Mouse (Mus musculus): ENCODE data around the gene Syne3. TPM values are rescaled to one million over a fixed set of nuclear protein-coding genes. Genes with fewer than 3 reads are reported as not detected.

Syne3 gene
- total and polyA plus RNA-seq, 3 experiments = 4.9 to 10.7 TPM; not detected in 1

DNA sequence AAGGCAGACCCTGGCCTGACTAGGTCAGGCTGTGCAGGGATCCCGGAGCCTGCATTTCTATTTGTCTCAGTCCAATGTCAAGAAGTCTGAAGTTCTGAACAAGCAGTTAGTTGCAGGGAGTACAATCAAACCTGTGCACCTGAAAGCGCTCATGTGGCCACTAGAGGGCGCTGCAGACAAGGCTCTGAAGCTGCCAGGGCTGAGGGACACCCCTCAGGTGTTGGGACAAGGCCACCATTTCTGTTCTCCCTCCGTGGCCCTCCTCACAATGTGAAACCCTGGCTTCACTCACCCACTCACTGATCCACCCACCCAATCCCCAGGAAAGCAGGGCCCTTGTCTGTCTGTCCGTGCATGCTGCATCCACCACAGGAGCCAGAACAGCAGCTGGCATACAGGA lies 57.2 kb downstream of the Syne3 start (continued):
- TF ChIP-seq POLR2AphosphoS5 (IDR thresholded peaks at IDR 0.05; ENCODE audit: borderline replicate concordance, low read depth, low read length) (no peak), POLR2A (IDR thresholded peaks at IDR 0.05; ENCODE audit: control insufficient read depth in 1 of 2, insufficient read depth in 1 of 2, low read depth in 1 of 2, low read length in 2 of 2, poor library complexity in 1 of 2) (no peak), TAL1 (IDR thresholded peaks at IDR 0.05; ENCODE audit: low read length) (no peak), RCOR1 (IDR thresholded peaks at IDR 0.05; ENCODE audit: low read depth, low read length) (no peak), ZKSCAN1 (IDR thresholded peaks at IDR 0.05; ENCODE audit: low read depth, low read length) (no peak), SMC3 (IDR thresholded peaks at IDR 0.05; ENCODE audit: low read depth, low read length) (peak; percentile 89), ZNF384 (IDR thresholded peaks at IDR 0.05; ENCODE audit: low read depth, low read length) (no peak)

DNA sequence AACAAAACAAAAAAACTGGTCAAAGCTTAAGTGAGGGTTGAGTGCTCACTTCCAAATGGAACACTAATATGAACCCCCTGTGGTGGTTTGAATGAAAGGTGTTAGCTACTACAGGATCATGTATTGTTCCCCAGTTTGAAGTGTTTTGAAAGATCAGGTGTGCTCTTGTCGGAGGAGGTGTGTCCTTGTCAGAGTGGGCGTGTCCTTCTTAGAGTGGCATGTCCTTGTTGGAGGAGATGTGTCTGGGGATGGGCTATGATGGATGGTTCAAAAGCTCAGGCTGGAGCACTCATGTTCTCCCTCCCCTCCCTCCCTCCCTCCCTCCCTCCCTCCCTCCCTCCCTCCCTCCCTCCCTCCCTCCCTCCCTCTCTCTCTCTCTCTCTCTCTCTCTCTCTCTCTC lies 61.7 kb downstream of the Syne3 start:
- H3K9me3 ChIP-seq (replicated peaks; ENCODE audit: insufficient read depth, low read length) = no peaks in the 10 kb centered on the region
- no peaks in the 10 kb centered on the region for H3K27me3 ChIP-seq (ENCODE audit: control insufficient read depth in 1 of 2, insufficient read depth in 2 of 2, low read length in 2 of 2)
- DNase-seq (ENCODE audit: low read depth, low spot score) = no peak
- H3K27ac ChIP-seq (ENCODE audit: control insufficient read depth, low read depth, low read length) = no peak overlapping the region
- no peaks in the 10 kb centered on the region for H3K36me3 ChIP-seq (ENCODE audit: control insufficient read depth in 1 of 2, insufficient read depth in 2 of 2, low read length in 2 of 2)
- TF ChIP-seq EP300 (IDR thresholded peaks at IDR 0.05; ENCODE audit: low read depth in 1 of 2, low read length in 2 of 2) (no peak), ZMIZ1 (IDR thresholded peaks at IDR 0.05; ENCODE audit: low read depth, low read length) (no peak), POLR2AphosphoS5 (IDR thresholded peaks at IDR 0.05; ENCODE audit: borderline replicate concordance, low read depth, low read length) (no peak), SMC3 (IDR thresholded peaks at IDR 0.05; ENCODE audit: low read depth, low read length) (no peak), MYB (IDR thresholded peaks at IDR 0.05; ENCODE audit: low read depth, low read length) (no peak), CHD2 (IDR thresholded peaks at IDR 0.05; ENCODE audit: low read length) (no peak), MXI1 (IDR thresholded peaks at IDR 0.05; ENCODE audit: low read depth, low read length) (no peak), POLR2A (IDR thresholded peaks at IDR 0.05; ENCODE audit: control insufficient read depth in 1 of 2, insufficient read depth in 1 of 2, low read depth in 1 of 2, low read length in 2 of 2, poor library complexity in 1 of 2) (no peak), TBP (IDR thresholded peaks at IDR 0.05; ENCODE audit: low read depth, low read length) (no peak), ETS1 (IDR thresholded peaks at IDR 0.05; ENCODE audit: low read depth, low read length) (no peak), ZNF384 (IDR thresholded peaks at IDR 0.05; ENCODE audit: low read depth, low read length) (no peak), MAZ (IDR thresholded peaks at IDR 0.05; ENCODE audit: low read depth, low read length) (no peak), ZC3H11A (IDR thresholded peaks at IDR 0.05; ENCODE audit: low read depth, low read length) (no peak), ZKSCAN1 (IDR thresholded peaks at IDR 0.05; ENCODE audit: low read depth, low read length) (no peak), NELFE (IDR thresholded peaks at IDR 0.05; ENCODE audit: low read depth, low read length) (no peak), MAX (IDR thresholded peaks at IDR 0.05; ENCODE audit: low read length) (no peak), CTCF (IDR thresholded peaks at IDR 0.05 in 2 of 3, conservative IDR thresholded peaks at IDR 0.05 in 1 of 3; ENCODE audit: control insufficient read depth in 1 of 3, insufficient read depth in 1 of 3, low read depth in 2 of 3, low read length in 3 of 3, poor library complexity in 1 of 3, severe bottlenecking in 1 of 3) (no peak), UBTF (IDR thresholded peaks at IDR 0.05; ENCODE audit: borderline replicate concordance, insufficient read depth, low read depth, low read length) (no peak), MYC (IDR thresholded peaks at IDR 0.05; ENCODE audit: low read depth, low read length) (no peak), JUND (IDR thresholded peaks at IDR 0.05; ENCODE audit: low read depth, low read length) (no peak)
- no peak overlapping the region for H3K9ac ChIP-seq (ENCODE audit: control insufficient read depth, low read depth, low read length, poor library complexity, severe bottlenecking)
- H3K4me1 ChIP-seq (ENCODE audit: control insufficient read depth in 1 of 2, insufficient read depth in 2 of 2, low read length in 2 of 2) = no peaks in the 10 kb centered on the region
- no peaks in the 10 kb centered on the region for H3K79me2 ChIP-seq (ENCODE audit: control insufficient read depth, insufficient read depth, low read length, poor library complexity)
- no peak overlapping the region for H3K4me3 ChIP-seq (ENCODE audit: control insufficient read depth in 1 of 2, insufficient read depth in 1 of 2, low read depth in 2 of 2, low read length in 2 of 2)
